In genomic region chr12:76372881-76373818, GRCm38 (mm10) we compare ENCODE assay signal across 9 mouse cellular contexts. TPM values are rescaled to one million over a fixed set of nuclear protein-coding genes. Genes with fewer than 3 reads are reported as not detected.
A peak's percentile ranks its signal among the peaks of the same experiment; 100 is the strongest.
DNase-seq lines count a peak whose midpoint lies in the region; ATAC-seq lines count a peak whose summit lies in the region.
"Had no signal": no experiment of that assay in that cellular context is flagged by ENCODE, and none has a peak within 500 bp of the region (broad histone marks: within the 10 kb centered on the region; RNA-seq: fewer than 3 reads in every experiment).

No protein-coding gene starts in this region.

- no peaks in the 10 kb centered on the region for H3K9me3 ChIP-seq in lung, embryonic 16.5 days (ENCODE audit: control insufficient read depth, low read length)

- WGBS in lung, embryonic 16.5 days, result 81% methylated on average over 5 of the region's 7 CpGs

- H3K9ac ChIP-seq in lung, embryonic 16.5 days (ENCODE audit: low read length), result no peak overlapping the region

- no peaks in the 10 kb centered on the region for H3K36me3 ChIP-seq in lung, embryonic 16.5 days (ENCODE audit: control insufficient read depth, insufficient read depth, low read length)

- no peaks in the 10 kb centered on the region for H3K27me3 ChIP-seq in lung, embryonic 16.5 days (ENCODE audit: control insufficient read depth, insufficient read depth, low read depth, low read length)

- H3K4me3 ChIP-seq in lung, embryonic 16.5 days (ENCODE audit: low read length), result no peak overlapping the region

- ATAC-seq in lung, embryonic 16.5 days (ENCODE audit: low read depth), result no peak

- H3K4me1 ChIP-seq in lung, embryonic 16.5 days (replicated peaks; ENCODE audit: control insufficient read depth, insufficient read depth, low read length), result peaks cover 20% of the 10 kb centered on the region

- no peak overlapping the region for H3K27ac ChIP-seq in lung, embryonic 16.5 days (ENCODE audit: low read length)

- peak overlapping the region; percentile 85; the same call in 1 of the 2 replicates for H3K4me2 ChIP-seq in lung, embryonic 16.5 days (ENCODE audit: low read depth, low read length)

- DNase-seq in cerebellum, adult 9-11 months, result peak; percentile 28
- DNase-seq in cerebellum, postnatal 36 days, result no peak
- no peak for DNase-seq in lung, adult 18-20 months
- DNase-seq in liver, result peak; percentile 31
- DNase-seq in thymus, postnatal 0 days (ENCODE audit: low spot score), result peak; percentile 52
- DNase-seq in layer of hippocampus, adult 9-11 months, result no peak
- no peak for DNase-seq in cerebellum, postnatal 4 days (ENCODE audit: low spot score in 2 of 2)
- DNase-seq: right cerebral cortex, postnatal 14 days had no signal

RNA-seq across cellular contexts. Expression of gene Zbtb1, which starts 3.1 kb away (rescaled TPM):
- 9.8 and 10.4 TPM in 2 replicates for polyA plus RNA-seq in lung, embryonic 16.5 days (2015; fragmentation: Nextera tagmentation; extraction: Ambion mirVana)
- 13.9 and 15.5 TPM in 2 replicates for polyA plus RNA-seq in thymus, postnatal 0 days (2015; fragmentation: Nextera tagmentation; extraction: Ambion mirVana)

RNA-seq across cellular contexts. Expression of gene Zbtb25, which starts 3.7 kb away (rescaled TPM):
- 14.6 and 16.9 TPM in 2 replicates for polyA plus RNA-seq in lung, embryonic 16.5 days (2015; fragmentation: Nextera tagmentation; extraction: Ambion mirVana)
- polyA plus RNA-seq in thymus, postnatal 0 days (2015; fragmentation: Nextera tagmentation; extraction: Ambion mirVana), result 27.0 and 28.8 TPM in 2 replicates

RNA-seq across cellular contexts. Expression of gene Hspa2, which starts 30.8 kb away (rescaled TPM):
- polyA plus RNA-seq in lung, embryonic 16.5 days (2015; fragmentation: Nextera tagmentation; extraction: Ambion mirVana), result 15.4 and 15.7 TPM in 2 replicates
- polyA plus RNA-seq in thymus, postnatal 0 days (2015; fragmentation: Nextera tagmentation; extraction: Ambion mirVana), result 3.5 and 4.2 TPM in 2 replicates

RNA-seq across cellular contexts. Expression of gene Ppp1r36, which starts 44.2 kb away (rescaled TPM):
- 9.1 and 10.4 TPM in 2 replicates for polyA plus RNA-seq in lung, embryonic 16.5 days (2015; fragmentation: Nextera tagmentation; extraction: Ambion mirVana)
- 0.26 and 0.32 TPM in 2 replicates for polyA plus RNA-seq in thymus, postnatal 0 days (2015; fragmentation: Nextera tagmentation; extraction: Ambion mirVana)

RNA-seq across cellular contexts. Expression of gene Akap5, which starts 48.5 kb away (rescaled TPM):
- polyA plus RNA-seq in lung, embryonic 16.5 days (2015; fragmentation: Nextera tagmentation; extraction: Ambion mirVana), result 35.7 and 43.7 TPM in 2 replicates
- polyA plus RNA-seq in thymus, postnatal 0 days (2015; fragmentation: Nextera tagmentation; extraction: Ambion mirVana), result 0.21 and 0.38 TPM in 2 replicates

Comparison
In these comparisons a context has a peak if more than half of its experiments do, and no peak if none do; other contexts are left out.
1. DNase-seq: peak in cerebellum, adult 9-11 months (single experiment), liver (single experiment) and thymus, postnatal 0 days (single experiment); none in cerebellum, postnatal 36 days (0 of 2), lung, adult 18-20 months (0 of 2), layer of hippocampus, adult 9-11 months (single experiment) and cerebellum, postnatal 4 days (0 of 2).